Mouse (Mus musculus) gastrocnemius, postnatal 36 days (tissue): Measurements from ENCODE around the gene Gm17428. TPM values are rescaled to one million over a fixed set of nuclear protein-coding genes. Genes with fewer than 3 reads are reported as not detected.
A peak's percentile ranks its signal among the peaks of the same experiment; 100 is the strongest.

Source experiments
- DNase-seq, 2 experiments: peaks; one replicate each; pipeline ENCODE4 v3.0.0; 2022
- intact Hi-C: fragments of 180-260 bp; cut with DNase I; formaldehyde crosslinking; loops from one replicate; pipeline ENCODE4 v1.15.1; 2025
- microRNA-seq, 2 experiments: library from miRNA; unstranded; fragments of <30 nt; microRNA quantifications; one replicate each; pipeline ENCODE4 v1.2.0; 2021
- total RNA-seq, 2 experiments: library from RNA; stranded (reverse); gene quantifications; 2 replicates each; pipeline ENCODE4 v1.2.3; 2021

The Gm17428 gene
- total RNA-seq, 2 experiments from 2014 or later: not detected

DNA sequence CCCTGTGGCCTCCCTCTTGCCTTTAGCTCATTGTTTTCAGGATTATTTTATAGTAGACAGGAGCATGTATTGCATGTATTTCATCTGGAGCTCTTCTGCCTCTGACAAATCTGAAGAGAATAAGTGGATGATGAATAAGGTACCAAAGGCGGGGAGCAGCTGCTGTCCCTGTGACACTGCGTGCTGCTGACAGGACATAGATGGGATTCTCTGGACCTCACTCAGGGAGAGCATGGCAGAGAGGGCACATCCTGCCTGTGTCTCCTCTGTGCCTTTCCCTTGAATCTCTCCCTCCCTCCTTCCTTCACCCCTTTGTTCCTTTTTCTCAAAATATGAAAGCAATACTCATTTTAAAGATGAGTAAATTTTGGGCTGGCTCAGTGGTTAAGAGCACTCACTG is 28.8 kb downstream of the Gm17428 start:
- intact Hi-C loops: loop anchor here (10.0 kb wide), 1 partner anchor 161 kb away; no protein-coding TSS in a partner anchor
- no peak for DNase-seq

DNA sequence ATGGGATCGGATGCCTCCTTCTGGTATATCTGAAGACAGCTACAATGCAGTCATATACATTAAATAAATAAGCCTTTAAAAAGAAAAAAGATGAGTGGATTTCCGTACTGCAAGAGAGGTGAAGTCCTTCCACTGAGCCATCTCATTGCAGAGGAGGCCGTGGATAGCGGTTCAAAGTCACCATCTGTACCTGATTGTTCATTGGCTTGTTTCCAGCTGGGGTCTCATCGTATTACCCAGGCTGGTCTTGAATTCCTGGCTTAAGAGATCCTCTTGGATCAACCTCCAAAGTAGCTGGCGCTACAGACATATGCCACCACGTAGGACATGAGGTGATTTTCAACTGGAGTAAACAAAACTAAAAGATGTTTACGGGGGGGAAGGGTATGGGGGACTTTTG is 29.2 kb downstream of the Gm17428 start:
- DNase-seq: no peak
- intact Hi-C loops: loop anchor here (10.0 kb wide), 1 partner anchor 161 kb away; no protein-coding TSS in a partner anchor

- intact Hi-C loops: loop anchor here (10.0 kb wide), 1 partner anchor 162 kb away; no protein-coding TSS in a partner anchor
- no peak for DNase-seq
Measured at GRCm38 (mm10) chr14:55006541-55006940, 29.8 kb downstream of the Gm17428 start.

DNA sequence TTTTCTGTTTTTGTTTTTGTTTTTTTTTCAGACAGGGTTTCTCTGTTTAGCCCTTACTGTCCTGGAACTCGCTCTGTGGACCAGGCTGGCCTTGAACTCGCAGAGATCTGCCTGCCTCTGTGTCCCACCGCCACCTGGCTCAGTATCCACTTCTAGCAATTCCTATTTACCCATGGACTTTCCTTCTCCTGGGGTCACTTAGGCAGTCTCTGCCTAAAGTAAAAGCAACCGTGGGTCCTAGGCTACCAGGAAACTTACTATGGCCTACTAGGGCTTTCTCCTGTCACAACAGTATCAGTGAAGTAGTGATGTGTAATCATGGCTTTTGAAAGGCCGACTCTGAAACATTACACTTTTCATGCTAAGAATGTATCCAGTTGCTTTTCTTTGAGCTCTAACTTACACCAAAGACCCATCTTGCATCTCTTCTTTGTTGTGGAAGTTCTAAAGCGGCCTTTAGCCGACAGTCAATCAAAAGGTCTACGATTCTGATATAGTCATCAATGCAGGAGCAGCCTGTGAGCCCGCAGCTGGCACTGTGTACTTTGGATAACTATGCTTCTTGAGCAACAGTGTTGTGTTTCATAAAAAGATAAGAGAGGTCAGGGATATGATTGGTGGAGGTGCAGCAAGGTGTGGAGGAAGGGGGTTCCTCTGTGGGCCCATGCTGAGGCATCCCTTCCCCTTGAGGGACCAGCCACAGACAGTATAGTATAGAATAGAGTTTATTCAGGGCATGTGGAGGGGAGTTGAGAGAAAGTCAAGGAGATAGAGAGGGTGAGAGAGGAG is 30.6 kb downstream of the Gm17428 start:
- DNase-seq: no peak
- intact Hi-C loops: loop anchor here (10.0 kb wide), 1 partner anchor 163 kb away; no protein-coding TSS in a partner anchor

- intact Hi-C loops: loop anchor here (10.0 kb wide), 1 partner anchor 164 kb away; no protein-coding TSS in a partner anchor
- DNase-seq: no peak
Measured at GRCm38 (mm10) chr14:55008417-55008816, 31.7 kb downstream of the Gm17428 start.

DNA sequence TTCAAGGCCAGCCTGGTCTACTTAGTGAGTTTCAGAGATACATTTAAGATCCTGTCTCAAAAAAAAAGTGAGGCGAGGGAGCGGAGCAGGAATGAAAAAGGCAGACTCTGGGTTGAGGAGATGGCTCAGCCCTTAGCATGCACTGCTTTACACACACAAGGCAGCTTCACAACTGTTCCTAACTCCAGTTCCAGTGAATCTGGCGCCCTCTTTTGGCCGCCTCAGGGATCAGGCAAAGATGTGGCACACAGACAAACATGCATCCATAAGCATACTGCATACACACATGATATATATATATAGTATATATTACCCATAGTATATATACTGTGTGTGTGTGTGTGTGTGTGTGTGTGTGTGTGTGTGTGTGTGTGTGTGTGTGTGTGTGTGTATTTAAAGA is 34.4 kb downstream of the Gm17428 start:
- intact Hi-C loops: no loop called here
- DNase-seq: no peak

GRCm38 (mm10) chr14:55014591-55014990 is 37.9 kb downstream of the Gm17428 start:
- intact Hi-C loops: loop anchor here (2.0 kb wide), 1 partner anchor 114 kb away; no protein-coding TSS in a partner anchor
- DNase-seq: no peak

DNA sequence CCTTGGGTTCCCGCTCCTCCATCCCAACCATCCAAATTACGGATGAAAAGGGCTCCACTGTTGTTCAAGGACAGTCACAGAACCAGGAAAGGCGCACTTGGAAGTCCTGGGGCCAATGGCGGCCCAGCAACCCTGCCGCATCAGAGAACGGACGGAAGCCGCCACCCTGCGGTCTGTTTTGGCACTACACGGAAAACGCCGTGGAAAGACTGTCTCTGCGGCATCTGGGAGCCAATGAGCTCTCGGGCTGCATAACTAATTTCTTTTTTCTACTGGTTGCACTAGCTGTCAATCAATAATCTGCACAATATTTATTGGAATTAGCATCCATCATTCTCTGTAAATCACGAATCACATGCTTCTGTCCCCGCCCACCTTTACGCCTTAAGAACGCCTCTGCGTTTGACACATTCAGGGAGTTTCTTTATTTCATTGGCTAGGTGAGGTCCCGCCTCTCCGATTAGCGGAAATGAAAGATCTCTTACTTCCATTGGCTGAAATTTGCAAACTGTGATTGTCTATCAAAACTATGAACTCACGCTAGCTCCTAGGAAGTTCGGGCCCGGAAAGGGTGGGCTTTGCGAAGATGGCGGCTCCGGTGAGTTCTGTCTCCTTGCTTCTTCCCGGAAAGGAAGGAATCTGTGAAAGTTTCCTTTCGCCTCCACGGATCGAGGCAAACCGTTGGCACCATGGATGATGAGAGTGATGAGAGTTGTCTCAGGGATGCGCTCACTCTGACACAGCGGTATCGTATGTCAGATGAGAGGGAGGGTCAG is 38.4 kb downstream of the Gm17428 start, which contains the start of gene Ngdn:
Gene Ngdn (plus strand): TSS at position 464 of the 776 bp plus-strand sequence.
- peak; percentile 95 to 99 for DNase-seq
- intact Hi-C loops: loop anchor here (2.0 kb wide), 1 partner anchor 114 kb away; no protein-coding TSS in a partner anchor

- intact Hi-C loops: loop anchor here (2.0 kb wide), 1 partner anchor 115 kb away; no protein-coding TSS in a partner anchor
- DNase-seq: no peak
Measured at GRCm38 (mm10) chr14:55015767-55016111, 39.0 kb downstream of the Gm17428 start.

- no peak for DNase-seq
- intact Hi-C loops: no loop called here
Measured at GRCm38 (mm10) chr14:55016876-55017275, 40.1 kb downstream of the Gm17428 start.

GRCm38 (mm10) chr14:55020394-55020793 is 43.7 kb downstream of the Gm17428 start:
- intact Hi-C loops: no loop called here
- DNase-seq: no peak

- intact Hi-C loops: no loop called here
- no peak for DNase-seq
Measured at GRCm38 (mm10) chr14:55023011-55023410, 46.3 kb downstream of the Gm17428 start.

- DNase-seq: peak; percentile 24 to 29
- intact Hi-C loops: no loop called here
Measured at GRCm38 (mm10) chr14:55024236-55024635, 47.5 kb downstream of the Gm17428 start.

DNA sequence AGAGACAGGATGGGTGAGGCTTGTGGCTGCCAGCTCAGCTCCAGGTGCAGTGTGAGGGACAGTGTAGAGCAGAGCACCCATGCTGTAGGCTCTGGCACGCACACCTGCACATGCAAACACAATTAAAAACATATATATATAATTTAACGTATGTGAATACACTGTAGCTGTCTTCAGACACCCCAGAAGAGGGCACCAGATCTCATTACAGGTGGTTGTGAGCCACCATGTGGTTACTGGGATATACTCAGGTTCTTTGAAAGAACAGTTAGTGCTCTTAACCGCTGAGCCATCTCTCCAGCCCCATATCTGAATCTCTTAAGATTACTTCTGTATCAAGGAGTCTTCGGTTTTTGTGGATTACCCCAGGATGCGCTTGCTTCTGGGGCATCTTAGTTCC is 48.8 kb downstream of the Gm17428 start:
- no peak for DNase-seq
- intact Hi-C loops: loop anchor here (5.0 kb wide), 1 partner anchor 77 kb away; no protein-coding TSS in a partner anchor

Small RNA genes lying within 50 kb of the gene (microRNA-seq; reads per million reads assigned to microRNA genes)
- 9.3 to 11.1 reads per million in 2 experiments for gene Mir208a
- gene Mir208b: 152 to 660 reads per million in 2 experiments

Other genes starting within 250 kb of the Gm17428 start
- 10 to 100 TPM; 17.5 to 23.4 TPM for gene Slc7a8, start 195.0 kb upstream of the Gm17428 start, total RNA-seq
- gene Rnf212b, start 162.8 kb upstream of the Gm17428 start, total RNA-seq: 1 to 10 TPM; 2.2 TPM
- gene Homez, start 106.0 kb upstream of the Gm17428 start, total RNA-seq: 1 to 10 TPM; 2.6 to 4.0 TPM
- 1 to 10 TPM; 2.9 to 3.0 TPM for gene Ppp1r3e, start 99.4 kb upstream of the Gm17428 start, total RNA-seq
- 10 to 100 TPM; 20.9 to 25.9 TPM for gene Bcl2l2, start 93.6 kb upstream of the Gm17428 start, total RNA-seq
- gene Gm20521, start 93.5 kb upstream of the Gm17428 start, total RNA-seq: not detected
- 10 to 100 TPM; 51.0 to 53.2 TPM for gene Pabpn1, start 84.4 kb upstream of the Gm17428 start, total RNA-seq
- gene Slc22a17, start 63.8 kb upstream of the Gm17428 start, total RNA-seq: 1 to 10 TPM; 1.6 to 1.7 TPM
- 1 to 10 TPM; 2.1 to 2.5 TPM for gene Efs, start 50.8 kb upstream of the Gm17428 start, total RNA-seq
- gene Il25, start 44.2 kb upstream of the Gm17428 start, total RNA-seq: not detected
- gene Cmtm5, start 40.7 kb upstream of the Gm17428 start, total RNA-seq: under 1 TPM in 1 of 2 experiments, not detected in 1; 0.42 TPM
- 100 to 1,000 TPM in 1 of 2 experiments, 10 to 100 TPM in 1; 40.5 to 246 TPM for gene Myh6, start 10.0 kb upstream of the Gm17428 start, total RNA-seq
- 1,000 to 10,000 TPM in 1 of 2 experiments, 100 to 1,000 TPM in 1; 194 to 1,204 TPM for gene Myh7, start 17.7 kb downstream of the Gm17428 start, total RNA-seq
- 10 to 100 TPM; 13.9 to 18.1 TPM for gene Ngdn, start 38.5 kb downstream of the Gm17428 start, total RNA-seq
- gene Zfhx2, start 115.4 kb downstream of the Gm17428 start, total RNA-seq: 1 to 10 TPM; 3.5 to 3.7 TPM
- 10 to 100 TPM; 10.1 to 13.6 TPM for gene Thtpa, start 117.9 kb downstream of the Gm17428 start, total RNA-seq
- gene Ap1g2, start 129.7 kb downstream of the Gm17428 start, total RNA-seq: 1 to 10 TPM; 4.0 to 5.1 TPM
- gene Jph4, start 140.0 kb downstream of the Gm17428 start, total RNA-seq: under 1 TPM; 0.17 to 0.23 TPM
- not detected for gene Dhrs2, start 245.1 kb downstream of the Gm17428 start, total RNA-seq